Mouse (Mus musculus): ENCODE measurements around the gene Efhd1. TPM values are rescaled to one million over a fixed set of nuclear protein-coding genes. Genes with fewer than 3 reads are reported as not detected.

The Efhd1 gene
- polyA plus RNA-seq, 1 experiment from 2014 or later = not detected

GRCm38 (mm10) chr1:87294063-87294710 lies 30.0 kb downstream of the Efhd1 start:
- ATAC-seq (ENCODE audit: insufficient number of reproducible peaks, insufficient read depth, low FRiP score, low read depth) = no peak
- 70% methylated on average over 4 of the region's 4 CpGs for WGBS
- Histone ChIP-seq H3K9ac (ENCODE audit: low read length) (no peak overlapping the region), H3K4me2 (ENCODE audit: low read length) (no peak overlapping the region), H3K27me3 (ENCODE audit: control insufficient read depth, insufficient read depth, low read length) (no peaks in the 10 kb centered on the region), H3K36me3 (ENCODE audit: control insufficient read depth, insufficient read depth, low read length) (no peaks in the 10 kb centered on the region), H3K4me3 (ENCODE audit: control insufficient read depth in 1 of 2, insufficient read depth in 1 of 2, low read depth in 1 of 2, low read length in 2 of 2) (no peak overlapping the region), H3K9me3 (ENCODE audit: control insufficient read depth, low read length) (no peaks in the 10 kb centered on the region), H3K27ac (replicated peaks in 1 of 2; ENCODE audit: control insufficient read depth in 1 of 2, insufficient read depth in 1 of 2, low read depth in 2 of 2, low read length in 2 of 2) (no peak overlapping the region), H3K4me1 (ENCODE audit: control insufficient read depth in 2 of 2, insufficient read depth in 2 of 2, low read length in 2 of 2) (peaks cover 0 to 2% of the 10 kb centered on the region in 2 experiments; a peak in 1 of 4 replicates)

GRCm38 (mm10) chr1:87294951-87295350 lies 30.8 kb downstream of the Efhd1 start:
- Histone ChIP-seq H3K9me3 (ENCODE audit: control insufficient read depth, low read length) (no peaks in the 10 kb centered on the region), H3K27me3 (ENCODE audit: control insufficient read depth, insufficient read depth, low read length) (no peaks in the 10 kb centered on the region), H3K4me2 (ENCODE audit: low read length) (no peak overlapping the region), H3K9ac (ENCODE audit: low read length) (no peak overlapping the region), H3K4me1 (ENCODE audit: control insufficient read depth in 2 of 2, insufficient read depth in 2 of 2, low read length in 2 of 2) (peaks cover 0 to 2% of the 10 kb centered on the region in 2 experiments; a peak in 1 of 4 replicates), H3K27ac (replicated peaks in 1 of 2; ENCODE audit: control insufficient read depth in 1 of 2, insufficient read depth in 1 of 2, low read depth in 2 of 2, low read length in 2 of 2) (no peak overlapping the region), H3K4me3 (ENCODE audit: control insufficient read depth in 1 of 2, insufficient read depth in 1 of 2, low read depth in 1 of 2, low read length in 2 of 2) (no peak overlapping the region), H3K36me3 (ENCODE audit: control insufficient read depth, insufficient read depth, low read length) (no peaks in the 10 kb centered on the region)
- no peak for ATAC-seq (ENCODE audit: insufficient number of reproducible peaks, insufficient read depth, low FRiP score, low read depth)
- 69% methylated on average over 4 of the region's 4 CpGs for WGBS

GRCm38 (mm10) chr1:87297346-87297925 lies 33.3 kb downstream of the Efhd1 start:
- H3K9me3 ChIP-seq (ENCODE audit: control insufficient read depth, low read length) = no peaks in the 10 kb centered on the region
- H3K9ac ChIP-seq (ENCODE audit: low read length) = no peak overlapping the region
- no peaks in the 10 kb centered on the region for H3K36me3 ChIP-seq (ENCODE audit: control insufficient read depth, insufficient read depth, low read length)
- 84% methylated on average over 10 of the region's 10 CpGs for WGBS
- no peak overlapping the region for H3K27ac ChIP-seq (replicated peaks in 1 of 2; ENCODE audit: control insufficient read depth in 1 of 2, insufficient read depth in 1 of 2, low read depth in 2 of 2, low read length in 2 of 2)
- no peak overlapping the region for H3K4me3 ChIP-seq (ENCODE audit: control insufficient read depth in 1 of 2, insufficient read depth in 1 of 2, low read depth in 1 of 2, low read length in 2 of 2)
- ATAC-seq (ENCODE audit: insufficient number of reproducible peaks, insufficient read depth, low FRiP score, low read depth) = no peak
- H3K4me2 ChIP-seq (ENCODE audit: low read length) = no peak overlapping the region
- peaks cover 0 to 2% of the 10 kb centered on the region in 2 experiments; a peak in 1 of 4 replicates for H3K4me1 ChIP-seq (ENCODE audit: control insufficient read depth in 2 of 2, insufficient read depth in 2 of 2, low read length in 2 of 2)
- no peaks in the 10 kb centered on the region for H3K27me3 ChIP-seq (ENCODE audit: control insufficient read depth, insufficient read depth, low read length)

DNA sequence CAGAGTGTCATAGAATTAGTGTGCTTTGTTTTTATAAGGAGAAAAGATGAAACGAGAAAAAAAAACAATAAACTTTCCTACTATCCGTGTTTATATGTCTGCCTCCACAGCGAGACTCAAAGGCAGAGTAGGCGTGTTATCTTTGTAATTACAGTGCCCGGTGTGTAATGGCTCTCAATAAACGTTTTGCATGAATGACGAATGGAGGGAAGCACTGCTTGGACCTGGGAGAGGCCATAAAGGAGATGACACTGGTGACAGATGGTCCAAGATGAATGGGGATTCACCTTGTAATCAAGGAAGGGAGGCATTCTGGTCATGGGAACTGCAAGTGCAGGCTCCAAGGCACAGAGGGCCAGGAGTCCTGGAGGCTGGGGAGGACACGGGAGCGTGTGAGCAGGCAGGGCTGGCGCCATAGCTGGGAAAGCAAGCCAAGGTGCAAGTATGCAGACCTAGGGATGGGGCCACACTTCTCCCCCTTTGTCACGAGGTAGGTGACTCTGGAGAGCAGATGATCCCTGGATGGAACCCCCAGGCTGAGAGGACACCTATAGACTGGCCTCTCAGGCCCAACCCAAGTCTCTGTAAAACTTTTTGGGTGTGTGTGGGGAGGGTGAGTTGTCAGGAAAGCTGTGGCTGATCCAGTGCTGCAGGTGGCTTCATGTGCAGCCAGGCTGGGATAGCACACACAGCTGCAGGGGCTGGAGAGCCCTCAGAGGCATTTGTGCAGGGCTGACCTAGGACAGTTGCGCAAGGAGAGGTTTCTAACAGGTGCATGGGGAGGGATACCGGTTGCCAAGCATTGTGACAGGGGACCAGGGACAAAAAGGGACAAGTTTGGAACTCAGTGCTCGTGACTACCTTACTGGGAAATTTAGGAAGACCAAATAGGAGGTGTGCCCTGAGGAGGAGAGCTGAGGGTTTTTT lies 36.5 kb downstream of the Efhd1 start:
- H3K27ac ChIP-seq (replicated peaks in 1 of 2; ENCODE audit: control insufficient read depth in 1 of 2, insufficient read depth in 1 of 2, low read depth in 2 of 2, low read length in 2 of 2) = no peak overlapping the region
- no peaks in the 10 kb centered on the region for H3K27me3 ChIP-seq (ENCODE audit: control insufficient read depth, insufficient read depth, low read length)
- no peak overlapping the region for H3K4me2 ChIP-seq (ENCODE audit: low read length)
- 74% methylated on average over 14 of the region's 14 CpGs for WGBS
- no peaks in the 10 kb centered on the region for H3K36me3 ChIP-seq (ENCODE audit: control insufficient read depth, insufficient read depth, low read length)
- no peak overlapping the region for H3K4me3 ChIP-seq (ENCODE audit: control insufficient read depth in 1 of 2, insufficient read depth in 1 of 2, low read depth in 1 of 2, low read length in 2 of 2)
- H3K9me3 ChIP-seq (ENCODE audit: control insufficient read depth, low read length) = no peaks in the 10 kb centered on the region
- H3K9ac ChIP-seq (ENCODE audit: low read length) = no peak overlapping the region
- ATAC-seq (ENCODE audit: insufficient number of reproducible peaks, insufficient read depth, low FRiP score, low read depth) = no peak
- H3K4me1 ChIP-seq (ENCODE audit: control insufficient read depth in 2 of 2, insufficient read depth in 2 of 2, low read length in 2 of 2) = no peaks in the 10 kb centered on the region

GRCm38 (mm10) chr1:87301971-87302370 lies 37.8 kb downstream of the Efhd1 start:
- no peak overlapping the region for H3K27ac ChIP-seq (replicated peaks in 1 of 2; ENCODE audit: control insufficient read depth in 1 of 2, insufficient read depth in 1 of 2, low read depth in 2 of 2, low read length in 2 of 2)
- ATAC-seq (ENCODE audit: insufficient number of reproducible peaks, insufficient read depth, low FRiP score, low read depth) = no peak
- H3K9ac ChIP-seq (ENCODE audit: low read length) = no peak overlapping the region
- H3K27me3 ChIP-seq (ENCODE audit: control insufficient read depth, insufficient read depth, low read length) = no peaks in the 10 kb centered on the region
- 83% methylated on average over 2 of the region's 2 CpGs for WGBS
- H3K9me3 ChIP-seq (ENCODE audit: control insufficient read depth, low read length) = no peaks in the 10 kb centered on the region
- no peak overlapping the region for H3K4me3 ChIP-seq (ENCODE audit: control insufficient read depth in 1 of 2, insufficient read depth in 1 of 2, low read depth in 1 of 2, low read length in 2 of 2)
- H3K4me1 ChIP-seq (ENCODE audit: control insufficient read depth in 2 of 2, insufficient read depth in 2 of 2, low read length in 2 of 2) = no peaks in the 10 kb centered on the region
- no peak overlapping the region for H3K4me2 ChIP-seq (ENCODE audit: low read length)
- no peaks in the 10 kb centered on the region for H3K36me3 ChIP-seq (ENCODE audit: control insufficient read depth, insufficient read depth, low read length)

GRCm38 (mm10) chr1:87308952-87309351 lies 44.8 kb downstream of the Efhd1 start:
- Histone ChIP-seq H3K9ac (ENCODE audit: low read length) (no peak overlapping the region), H3K36me3 (ENCODE audit: control insufficient read depth, insufficient read depth, low read length) (no peaks in the 10 kb centered on the region), H3K4me2 (ENCODE audit: low read length) (no peak overlapping the region), H3K9me3 (ENCODE audit: control insufficient read depth, low read length) (no peaks in the 10 kb centered on the region), H3K27ac (replicated peaks in 1 of 2; ENCODE audit: control insufficient read depth in 1 of 2, insufficient read depth in 1 of 2, low read depth in 2 of 2, low read length in 2 of 2) (no peak overlapping the region), H3K27me3 (ENCODE audit: control insufficient read depth, insufficient read depth, low read length) (no peaks in the 10 kb centered on the region), H3K4me1 (ENCODE audit: control insufficient read depth in 2 of 2, insufficient read depth in 2 of 2, low read length in 2 of 2) (no peaks in the 10 kb centered on the region), H3K4me3 (ENCODE audit: control insufficient read depth in 1 of 2, insufficient read depth in 1 of 2, low read depth in 1 of 2, low read length in 2 of 2) (no peak overlapping the region)
- WGBS = 86% methylated on average over 3 of the region's 3 CpGs
- ATAC-seq (ENCODE audit: insufficient number of reproducible peaks, insufficient read depth, low FRiP score, low read depth) = no peak

GRCm38 (mm10) chr1:87309621-87310020 lies 45.5 kb downstream of the Efhd1 start:
- H3K9ac ChIP-seq (ENCODE audit: low read length) = no peak overlapping the region
- H3K4me2 ChIP-seq (ENCODE audit: low read length) = no peak overlapping the region
- no peak overlapping the region for H3K27ac ChIP-seq (replicated peaks in 1 of 2; ENCODE audit: control insufficient read depth in 1 of 2, insufficient read depth in 1 of 2, low read depth in 2 of 2, low read length in 2 of 2)
- H3K27me3 ChIP-seq (ENCODE audit: control insufficient read depth, insufficient read depth, low read length) = no peaks in the 10 kb centered on the region
- 68% methylated on average over 16 of the region's 16 CpGs for WGBS
- H3K9me3 ChIP-seq (ENCODE audit: control insufficient read depth, low read length) = no peaks in the 10 kb centered on the region
- ATAC-seq (ENCODE audit: insufficient number of reproducible peaks, insufficient read depth, low FRiP score, low read depth) = no peak
- no peak overlapping the region for H3K4me3 ChIP-seq (ENCODE audit: control insufficient read depth in 1 of 2, insufficient read depth in 1 of 2, low read depth in 1 of 2, low read length in 2 of 2)
- H3K36me3 ChIP-seq (ENCODE audit: control insufficient read depth, insufficient read depth, low read length) = no peaks in the 10 kb centered on the region
- H3K4me1 ChIP-seq (ENCODE audit: control insufficient read depth in 2 of 2, insufficient read depth in 2 of 2, low read length in 2 of 2) = no peaks in the 10 kb centered on the region
